Mouse (Mus musculus): Measurements from ENCODE around the gene Eif4g3. TPM values are rescaled to one million over a fixed set of nuclear protein-coding genes. Genes with fewer than 3 reads are reported as not detected.

Gene Eif4g3
- polyA plus RNA-seq, 1 experiment = 382 TPM

GRCm38 (mm10) chr4:138187995-138188394 is 195.2 kb downstream of the Eif4g3 start:
- Histone ChIP-seq H3K4me3 (ENCODE audit: insufficient read depth, low read depth, low read length) (no peak overlapping the region), H3K27ac (ENCODE audit: insufficient read depth, low read depth, low read length) (no peak overlapping the region), H3K4me1 (ENCODE audit: control insufficient read depth, insufficient read depth, low read length) (peaks cover 6% of the 10 kb centered on the region)
- no peak for TF ChIP-seq CTCF (IDR thresholded peaks at IDR 0.05; ENCODE audit: insufficient read depth, low read depth, low read length)
- TF ChIP-seq POLR2A (IDR thresholded peaks at IDR 0.05; ENCODE audit: insufficient read depth, low read depth, low read length) = no peak
- WGBS = 83% methylated on average over 7 of the region's 7 CpGs

- Histone ChIP-seq H3K27ac (ENCODE audit: insufficient read depth, low read depth, low read length) (no peak overlapping the region), H3K4me1 (ENCODE audit: control insufficient read depth, insufficient read depth, low read length) (peaks cover 6% of the 10 kb centered on the region), H3K4me3 (ENCODE audit: insufficient read depth, low read depth, low read length) (no peak overlapping the region)
- TF ChIP-seq CTCF (IDR thresholded peaks at IDR 0.05; ENCODE audit: insufficient read depth, low read depth, low read length) (no peak), POLR2A (IDR thresholded peaks at IDR 0.05; ENCODE audit: insufficient read depth, low read depth, low read length) (no peak)
- 79% methylated on average over 5 of the region's 5 CpGs for WGBS
These were observed 199.7 kb downstream of the Eif4g3 start for GRCm38 (mm10) chr4:138192561-138192960.

- WGBS = 86% methylated on average over 3 of the region's 3 CpGs
- Histone ChIP-seq H3K4me1 (ENCODE audit: control insufficient read depth, insufficient read depth, low read length) (peaks cover 2% of the 10 kb centered on the region; the same call in 1 of the 2 replicates), H3K27ac (ENCODE audit: insufficient read depth, low read depth, low read length) (no peak overlapping the region), H3K4me3 (ENCODE audit: insufficient read depth, low read depth, low read length) (no peak overlapping the region)
- TF ChIP-seq CTCF (IDR thresholded peaks at IDR 0.05; ENCODE audit: insufficient read depth, low read depth, low read length) (no peak), POLR2A (IDR thresholded peaks at IDR 0.05; ENCODE audit: insufficient read depth, low read depth, low read length) (no peak)
These were observed 207.9 kb downstream of the Eif4g3 start for GRCm38 (mm10) chr4:138200769-138201168.

GRCm38 (mm10) chr4:138201696-138202095 is 208.9 kb downstream of the Eif4g3 start:
- H3K4me1 ChIP-seq (ENCODE audit: control insufficient read depth, insufficient read depth, low read length) = peaks cover 2% of the 10 kb centered on the region; the same call in 1 of the 2 replicates
- no peak overlapping the region for H3K27ac ChIP-seq (ENCODE audit: insufficient read depth, low read depth, low read length)
- TF ChIP-seq CTCF (IDR thresholded peaks at IDR 0.05; ENCODE audit: insufficient read depth, low read depth, low read length) = no peak
- TF ChIP-seq POLR2A (IDR thresholded peaks at IDR 0.05; ENCODE audit: insufficient read depth, low read depth, low read length) = no peak
- 78% methylated on average over 9 of the region's 9 CpGs for WGBS
- no peak overlapping the region for H3K4me3 ChIP-seq (ENCODE audit: insufficient read depth, low read depth, low read length)

GRCm38 (mm10) chr4:138210116-138210515 is 217.3 kb downstream of the Eif4g3 start:
- no peaks in the 10 kb centered on the region for H3K4me1 ChIP-seq (ENCODE audit: control insufficient read depth, insufficient read depth, low read length)
- TF ChIP-seq POLR2A (IDR thresholded peaks at IDR 0.05; ENCODE audit: insufficient read depth, low read depth, low read length) (no peak), CTCF (IDR thresholded peaks at IDR 0.05; ENCODE audit: insufficient read depth, low read depth, low read length) (no peak)
- WGBS = 89% methylated on average over 5 of the region's 5 CpGs
- no peak overlapping the region for H3K27ac ChIP-seq (ENCODE audit: insufficient read depth, low read depth, low read length)
- no peak overlapping the region for H3K4me3 ChIP-seq (ENCODE audit: insufficient read depth, low read depth, low read length)

- Histone ChIP-seq H3K4me3 (ENCODE audit: insufficient read depth, low read depth, low read length) (no peak overlapping the region), H3K4me1 (ENCODE audit: control insufficient read depth, insufficient read depth, low read length) (peaks cover 3% of the 10 kb centered on the region; the same call in 1 of the 2 replicates), H3K27ac (ENCODE audit: insufficient read depth, low read depth, low read length) (no peak overlapping the region)
- TF ChIP-seq POLR2A (IDR thresholded peaks at IDR 0.05; ENCODE audit: insufficient read depth, low read depth, low read length) (no peak), CTCF (IDR thresholded peaks at IDR 0.05; ENCODE audit: insufficient read depth, low read depth, low read length) (no peak)
- WGBS = 59% methylated on average over 3 of the region's 3 CpGs
These were observed 221.0 kb downstream of the Eif4g3 start for GRCm38 (mm10) chr4:138213861-138214260.

- TF ChIP-seq POLR2A (IDR thresholded peaks at IDR 0.05; ENCODE audit: insufficient read depth, low read depth, low read length) = no peak
- TF ChIP-seq CTCF (IDR thresholded peaks at IDR 0.05; ENCODE audit: insufficient read depth, low read depth, low read length) = no peak
- Histone ChIP-seq H3K4me3 (ENCODE audit: insufficient read depth, low read depth, low read length) (peak overlapping the region; percentile 92), H3K27ac (ENCODE audit: insufficient read depth, low read depth, low read length) (peak overlapping the region; percentile 97), H3K4me1 (ENCODE audit: control insufficient read depth, insufficient read depth, low read length) (peaks cover 6% of the 10 kb centered on the region)
- 40% methylated on average over 13 of the region's 13 CpGs for WGBS
These were observed 222.9 kb downstream of the Eif4g3 start for GRCm38 (mm10) chr4:138215671-138216199.

GRCm38 (mm10) chr4:138216200-138216890 is 223.5 kb downstream of the Eif4g3 start, which contains the start of gene Hp1bp3:
Gene Hp1bp3 (plus strand): TSS chr4:138216296.
- Histone ChIP-seq H3K27ac (ENCODE audit: insufficient read depth, low read depth, low read length) (peak within 1 kb of the TSS; percentile 97), H3K4me1 (ENCODE audit: control insufficient read depth, insufficient read depth, low read length) (peaks cover 6% of the 10 kb centered on the region), H3K4me3 (ENCODE audit: insufficient read depth, low read depth, low read length) (peak within 1 kb of the TSS; percentile 92)
- under 1% methylated on average over 83 of the region's 84 CpGs for WGBS
- TF ChIP-seq CTCF (IDR thresholded peaks at IDR 0.05; ENCODE audit: insufficient read depth, low read depth, low read length) (no peak), POLR2A (IDR thresholded peaks at IDR 0.05; ENCODE audit: insufficient read depth, low read depth, low read length) (peak; percentile 48; the same call in 1 of the 2 replicates)

GRCm38 (mm10) chr4:138216891-138217392 is 224.1 kb downstream of the Eif4g3 start:
- Histone ChIP-seq H3K27ac (ENCODE audit: insufficient read depth, low read depth, low read length) (peak overlapping the region; percentile 94), H3K4me1 (ENCODE audit: control insufficient read depth, insufficient read depth, low read length) (peaks cover 6% of the 10 kb centered on the region), H3K4me3 (ENCODE audit: insufficient read depth, low read depth, low read length) (peak overlapping the region; percentile 92)
- TF ChIP-seq CTCF (IDR thresholded peaks at IDR 0.05; ENCODE audit: insufficient read depth, low read depth, low read length) (no peak), POLR2A (IDR thresholded peaks at IDR 0.05; ENCODE audit: insufficient read depth, low read depth, low read length) (peak; percentile 41; the same call in 1 of the 2 replicates)
- WGBS = under 1% methylated on average over 67 of the region's 68 CpGs
